Mouse (Mus musculus) heart, embryonic 16.5 days (tissue): ENCODE measurements around the gene Aldh3a2. TPM values are rescaled to one million over a fixed set of nuclear protein-coding genes. Genes with fewer than 3 reads are reported as not detected.

Experiments
- ATAC-seq: fragments of 200-750 bp; cut with Nextera tagmentation; replicated peaks from 2 replicates; pipeline ENCODE4 v1.8.0; 2017; ENCODE audit warnings: moderate number of reproducible peaks; ENCODE audit not compliant: insufficient read depth, low FRiP score; ENCODE audit errors: extremely low read depth
- H3K27ac ChIP-seq: fragments of 300-500 bp; sonication (generic); 2 replicates; pipeline ENCODE4 v1.5.1; 2014; ENCODE audit warnings: mild to moderate bottlenecking, low read length, control low read depth, moderate library complexity
- H3K27me3 ChIP-seq: fragments of 300-500 bp; sonication (generic); 2 replicates; pipeline ENCODE4 v1.6.1; 2014; ENCODE audit warnings: low read length, mixed read lengths; ENCODE audit not compliant: control insufficient read depth, insufficient read depth
- H3K36me3 ChIP-seq: fragments of 300-500 bp; sonication (generic); 2 replicates; pipeline ENCODE4 v1.6.1; 2014; ENCODE audit not compliant: control insufficient read depth, insufficient read depth
- H3K4me1 ChIP-seq: fragments of 300-500 bp; sonication (generic); 2 replicates; pipeline ENCODE4 v1.6.1; 2014; ENCODE audit warnings: low read length, mixed read lengths; ENCODE audit not compliant: control insufficient read depth, insufficient read depth
- H3K4me2 ChIP-seq: fragments of 300-500 bp; sonication (generic); 2 replicates; pipeline ENCODE4 v1.6.1; 2014; ENCODE audit warnings: low read depth, mild to moderate bottlenecking, control low read depth, low read length
- H3K4me3 ChIP-seq: fragments of 300-500 bp; sonication (generic); 2 replicates; pipeline ENCODE4 v1.5.1; 2014; ENCODE audit warnings: mild to moderate bottlenecking, control low read depth, low read length
- H3K9ac ChIP-seq: fragments of 300-500 bp; sonication (generic); 2 replicates; pipeline ENCODE4 v1.6.1; 2014; ENCODE audit warnings: low read length, control low read depth
- H3K9me3 ChIP-seq: fragments of 300-500 bp; sonication (generic); replicated peaks from 2 replicates; pipeline ENCODE4 v1.6.1; 2016; ENCODE audit warnings: low read length; ENCODE audit not compliant: control insufficient read depth
- WGBS: fragments of 180-500 bp; shearing (Covaris S2); extraction: QIAGEN DNeasy Blood & Tissue Kit; methylation state at CpG from one replicate; pipeline ENCODE4 v1.1.7; 2014; 5-methylcytosine and 5-hydroxymethylcytosine counted together
- polyA plus RNA-seq: library from polyadenylated mRNA; unstranded; fragments of >200 nt; fragmentation: Nextera tagmentation; extraction: Ambion mirVana; gene quantifications from 2 replicates; pipeline ENCODE4 v1.2.1, GENCODE M21; 2015

Gene Aldh3a2
- polyA plus RNA-seq, 1 experiment from 2014 or later = 33.2 TPM

GRCm38 (mm10) chr11:61278445-61279077 is 11.3 kb upstream of the Aldh3a2 start:
- H3K4me3 ChIP-seq = no peak overlapping the region
- no peak for ATAC-seq
- no peaks in the 10 kb centered on the region for H3K27me3 ChIP-seq
- no peak overlapping the region for H3K27ac ChIP-seq
- WGBS = 74% methylated on average over 8 of the region's 8 CpGs
- no peak overlapping the region for H3K4me2 ChIP-seq
- no peak overlapping the region for H3K9ac ChIP-seq
- H3K9me3 ChIP-seq = no peaks in the 10 kb centered on the region
- H3K4me1 ChIP-seq = no peaks in the 10 kb centered on the region
- no peaks in the 10 kb centered on the region for H3K36me3 ChIP-seq

GRCm38 (mm10) chr11:61277937-61278336 is 10.7 kb upstream of the Aldh3a2 start:
- 53% methylated on average over 2 of the region's 2 CpGs for WGBS

GRCm38 (mm10) chr11:61276482-61276881 is 9.2 kb upstream of the Aldh3a2 start:
- H3K4me2 ChIP-seq = no peak overlapping the region
- no peaks in the 10 kb centered on the region for H3K4me1 ChIP-seq
- no peak overlapping the region for H3K27ac ChIP-seq
- no peaks in the 10 kb centered on the region for H3K27me3 ChIP-seq
- no peaks in the 10 kb centered on the region for H3K9me3 ChIP-seq
- no peak for ATAC-seq
- no peaks in the 10 kb centered on the region for H3K36me3 ChIP-seq
- WGBS = 70% methylated on average over 3 of the region's 3 CpGs
- no peak overlapping the region for H3K4me3 ChIP-seq
- no peak overlapping the region for H3K9ac ChIP-seq

More at GRCm38 (mm10) chr11:61277937-61278336, 10.7 kb upstream of the Aldh3a2 start:
- no peak for ATAC-seq
- no peak overlapping the region for H3K4me3 ChIP-seq
- H3K27ac ChIP-seq = no peak overlapping the region
- no peaks in the 10 kb centered on the region for H3K4me1 ChIP-seq
- no peaks in the 10 kb centered on the region for H3K36me3 ChIP-seq
- no peaks in the 10 kb centered on the region for H3K9me3 ChIP-seq
- H3K4me2 ChIP-seq = no peak overlapping the region
- no peak overlapping the region for H3K9ac ChIP-seq
- H3K27me3 ChIP-seq = no peaks in the 10 kb centered on the region

GRCm38 (mm10) chr11:61275106-61275505 is 7.8 kb upstream of the Aldh3a2 start:
- Histone ChIP-seq H3K4me3 (no peak overlapping the region), H3K9me3 (no peaks in the 10 kb centered on the region), H3K4me2 (no peak overlapping the region), H3K27ac (no peak overlapping the region), H3K9ac (no peak overlapping the region), H3K36me3 (no peaks in the 10 kb centered on the region), H3K27me3 (no peaks in the 10 kb centered on the region), H3K4me1 (no peaks in the 10 kb centered on the region)
- WGBS = 63% methylated on average over 8 of the region's 8 CpGs
- no peak for ATAC-seq

GRCm38 (mm10) chr11:61274421-61274820 is 7.2 kb upstream of the Aldh3a2 start:
- WGBS = 50% methylated on average over 1 of the region's 1 CpGs
- no peak overlapping the region for H3K9ac ChIP-seq
- ATAC-seq = no peak
- H3K27me3 ChIP-seq = no peaks in the 10 kb centered on the region
- no peaks in the 10 kb centered on the region for H3K36me3 ChIP-seq
- H3K27ac ChIP-seq = no peak overlapping the region
- no peaks in the 10 kb centered on the region for H3K9me3 ChIP-seq
- H3K4me3 ChIP-seq = no peak overlapping the region
- H3K4me2 ChIP-seq = no peak overlapping the region
- no peaks in the 10 kb centered on the region for H3K4me1 ChIP-seq

GRCm38 (mm10) chr11:61273928-61274327 is 6.7 kb upstream of the Aldh3a2 start:
- no peak overlapping the region for H3K9ac ChIP-seq
- no peak overlapping the region for H3K4me2 ChIP-seq
- H3K36me3 ChIP-seq = no peaks in the 10 kb centered on the region
- no peak overlapping the region for H3K4me3 ChIP-seq
- no peaks in the 10 kb centered on the region for H3K4me1 ChIP-seq
- ATAC-seq = no peak
- H3K27ac ChIP-seq = no peak overlapping the region
- H3K27me3 ChIP-seq = no peaks in the 10 kb centered on the region
- no peaks in the 10 kb centered on the region for H3K9me3 ChIP-seq
- 76% methylated on average over 2 of the region's 2 CpGs for WGBS

- Histone ChIP-seq H3K36me3 (no peaks in the 10 kb centered on the region), H3K27ac (no peak overlapping the region), H3K4me2 (no peak overlapping the region), H3K9ac (no peak overlapping the region), H3K27me3 (no peaks in the 10 kb centered on the region), H3K4me3 (no peak overlapping the region), H3K4me1 (no peaks in the 10 kb centered on the region), H3K9me3 (no peaks in the 10 kb centered on the region)
- ATAC-seq = no peak
Observed at GRCm38 (mm10) chr11:61271612-61272011, 4.3 kb upstream of the Aldh3a2 start.

GRCm38 (mm10) chr11:61270406-61270805 is 3.1 kb upstream of the Aldh3a2 start:
- Histone ChIP-seq H3K4me1 (peaks cover 4% of the 10 kb centered on the region; the same call in 1 of the 2 replicates), H3K36me3 (no peaks in the 10 kb centered on the region), H3K4me2 (no peak overlapping the region), H3K27me3 (no peaks in the 10 kb centered on the region), H3K9ac (no peak overlapping the region), H3K9me3 (no peaks in the 10 kb centered on the region), H3K4me3 (no peak overlapping the region), H3K27ac (no peak overlapping the region)
- ATAC-seq = no peak
- WGBS = 75% methylated on average over 5 of the region's 5 CpGs

- Histone ChIP-seq H3K9ac (no peak overlapping the region), H3K9me3 (no peaks in the 10 kb centered on the region), H3K4me2 (no peak overlapping the region), H3K27me3 (no peaks in the 10 kb centered on the region), H3K4me1 (peaks cover 4% of the 10 kb centered on the region; the same call in 1 of the 2 replicates), H3K27ac (no peak overlapping the region), H3K36me3 (peaks cover 7% of the 10 kb centered on the region), H3K4me3 (no peak overlapping the region)
- WGBS = 83% methylated on average over 6 of the region's 6 CpGs
- ATAC-seq = no peak
Observed at GRCm38 (mm10) chr11:61268626-61269349, 1.5 kb upstream of the Aldh3a2 start.
